Mouse (Mus musculus) heart, embryonic 12.5 days (tissue): Measurements from ENCODE around the gene Lrrc39. TPM values are rescaled to one million over a fixed set of nuclear protein-coding genes. Genes with fewer than 3 reads are reported as not detected.

ENCODE experiments used
- ATAC-seq: fragments of 200-750 bp; cut with Nextera tagmentation; 2 replicates; pipeline ENCODE4 v1.8.0; 2017; ENCODE audit warnings: moderate TSS enrichment, moderate library complexity; ENCODE audit not compliant: insufficient number of reproducible peaks, low FRiP score
- H3K27ac ChIP-seq: fragments of 300-500 bp; sonication (generic); 2 replicates; pipeline ENCODE4 v1.5.1; 2016; ENCODE audit warnings: mild to moderate bottlenecking, moderate library complexity; ENCODE audit not compliant: poor library complexity, severe bottlenecking
- H3K27me3 ChIP-seq: fragments of 300-500 bp; sonication (generic); replicated peaks from 2 replicates; pipeline ENCODE4 v1.6.1; 2016; ENCODE audit warnings: mild to moderate bottlenecking, moderate library complexity
- H3K36me3 ChIP-seq: fragments of 300-500 bp; sonication (generic); 2 replicates; pipeline ENCODE4 v1.6.1; 2016; ENCODE audit warnings: mild to moderate bottlenecking, moderate library complexity
- H3K4me1 ChIP-seq: fragments of 300-500 bp; sonication (generic); replicated peaks from 2 replicates; pipeline ENCODE4 v1.6.1; 2016; ENCODE audit warnings: mild to moderate bottlenecking
- H3K4me2 ChIP-seq: fragments of 300-500 bp; sonication (generic); 2 replicates; pipeline ENCODE4 v1.6.1; 2016; ENCODE audit warnings: mild to moderate bottlenecking, moderate library complexity
- H3K4me3 ChIP-seq: fragments of 300-500 bp; sonication (generic); 2 replicates; pipeline ENCODE4 v1.5.1; 2016; ENCODE audit warnings: mild to moderate bottlenecking
- H3K9ac ChIP-seq: fragments of 300-500 bp; sonication (generic); 2 replicates; pipeline ENCODE4 v1.6.1; 2016; ENCODE audit warnings: mild to moderate bottlenecking, moderate library complexity
- H3K9me3 ChIP-seq: fragments of 300-500 bp; sonication (generic); replicated peaks from 2 replicates; pipeline ENCODE4 v1.6.1; 2016; ENCODE audit warnings: mild to moderate bottlenecking, moderate library complexity
- WGBS: fragments of 180-500 bp; shearing (Covaris S2); methylation state at CpG from one replicate; pipeline ENCODE4 v1.1.7; 2016; 5-methylcytosine and 5-hydroxymethylcytosine counted together
- polyA plus RNA-seq: library from polyadenylated mRNA; unstranded; fragments of >200 nt; fragmentation: Nextera tagmentation; extraction: Ambion mirVana; gene quantifications from 2 replicates; pipeline ENCODE4 v1.2.1, GENCODE M21; 2016

Lrrc39 gene
- polyA plus RNA-seq, 1 experiment from 2014 or later = 32.8 TPM

- ATAC-seq = no peak
- no peaks in the 10 kb centered on the region for H3K27me3 ChIP-seq
- H3K4me2 ChIP-seq = no peak within 1 kb of the TSS
- no peak within 1 kb of the TSS for H3K9ac ChIP-seq
- no peak within 1 kb of the TSS for H3K4me3 ChIP-seq
- no peak within 1 kb of the TSS for H3K27ac ChIP-seq
- H3K9me3 ChIP-seq = no peaks in the 10 kb centered on the region
- no peaks in the 10 kb centered on the region for H3K4me1 ChIP-seq
- WGBS = 83% methylated on average over 10 of the region's 10 CpGs
- H3K36me3 ChIP-seq = peaks cover 61% of the 10 kb centered on the region
Measured at GRCm38 (mm10) chr3:116614295-116614892, 51.6 kb downstream of the Lrrc39 start, which contains the start of gene Trmt13. TSS of gene Trmt13 (minus strand) at chr3:116614587.

GRCm38 (mm10) chr3:116615318-116616068, 52.7 kb downstream of the Lrrc39 start:
- no peak overlapping the region for H3K4me3 ChIP-seq
- no peak overlapping the region for H3K4me2 ChIP-seq
- H3K36me3 ChIP-seq = peaks cover 57% of the 10 kb centered on the region
- 80% methylated on average over 8 of the region's 8 CpGs for WGBS
- H3K9me3 ChIP-seq = no peaks in the 10 kb centered on the region
- no peak overlapping the region for H3K9ac ChIP-seq
- no peaks in the 10 kb centered on the region for H3K27me3 ChIP-seq
- no peaks in the 10 kb centered on the region for H3K4me1 ChIP-seq
- H3K27ac ChIP-seq = no peak overlapping the region
- ATAC-seq = no peak

GRCm38 (mm10) chr3:116618855-116619254, 56.1 kb downstream of the Lrrc39 start:
- Histone ChIP-seq H3K4me2 (no peak overlapping the region), H3K4me3 (no peak overlapping the region), H3K9me3 (no peaks in the 10 kb centered on the region), H3K9ac (no peak overlapping the region), H3K27me3 (no peaks in the 10 kb centered on the region), H3K4me1 (no peaks in the 10 kb centered on the region), H3K27ac (no peak overlapping the region), H3K36me3 (peaks cover 67% of the 10 kb centered on the region)
- ATAC-seq = no peak
- WGBS = 71% methylated on average over 6 of the region's 6 CpGs

DNA sequence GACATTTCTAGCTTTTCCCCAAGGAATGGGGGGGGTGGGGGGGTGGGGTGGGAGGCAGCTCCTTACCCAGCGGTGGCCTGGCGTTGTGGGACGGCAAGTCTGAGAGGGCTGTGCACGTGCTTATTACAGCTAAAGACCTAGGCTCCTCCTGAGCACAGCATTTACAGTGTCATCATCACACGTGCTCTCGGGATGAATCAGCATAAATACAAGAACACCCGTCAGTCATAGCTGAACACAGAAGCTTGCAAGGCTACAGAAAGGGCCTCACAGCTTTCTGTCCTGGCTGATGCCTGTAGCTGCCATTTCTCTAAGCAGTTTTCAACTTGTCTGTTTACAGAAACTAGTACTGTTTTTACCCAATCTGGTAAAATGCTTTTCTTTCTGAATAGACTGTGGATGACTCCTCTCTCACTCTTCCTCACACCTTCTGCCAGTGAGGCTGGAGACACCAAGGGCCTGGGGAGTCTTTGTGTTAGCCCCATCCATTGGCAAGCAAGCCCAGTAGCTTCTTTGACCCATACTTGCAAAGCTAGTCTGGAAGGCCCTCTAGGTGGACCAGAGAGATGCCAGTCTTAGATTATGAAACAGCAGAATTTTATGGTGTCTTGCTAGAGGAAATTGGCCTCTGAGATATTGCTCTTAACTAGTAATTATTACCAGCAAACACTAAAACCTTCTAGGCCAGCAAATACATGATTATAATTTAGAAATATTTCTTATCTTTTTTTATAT, 58.0 kb downstream of the Lrrc39 start:
- peaks cover 48% of the 10 kb centered on the region for H3K36me3 ChIP-seq
- no peak overlapping the region for H3K4me3 ChIP-seq
- no peak overlapping the region for H3K9ac ChIP-seq
- no peak overlapping the region for H3K4me2 ChIP-seq
- ATAC-seq = peak; percentile 83
- no peak overlapping the region for H3K27ac ChIP-seq
- no peaks in the 10 kb centered on the region for H3K9me3 ChIP-seq
- no peaks in the 10 kb centered on the region for H3K27me3 ChIP-seq
- WGBS = 89% methylated on average over 7 of the region's 7 CpGs
- H3K4me1 ChIP-seq = no peaks in the 10 kb centered on the region

DNA sequence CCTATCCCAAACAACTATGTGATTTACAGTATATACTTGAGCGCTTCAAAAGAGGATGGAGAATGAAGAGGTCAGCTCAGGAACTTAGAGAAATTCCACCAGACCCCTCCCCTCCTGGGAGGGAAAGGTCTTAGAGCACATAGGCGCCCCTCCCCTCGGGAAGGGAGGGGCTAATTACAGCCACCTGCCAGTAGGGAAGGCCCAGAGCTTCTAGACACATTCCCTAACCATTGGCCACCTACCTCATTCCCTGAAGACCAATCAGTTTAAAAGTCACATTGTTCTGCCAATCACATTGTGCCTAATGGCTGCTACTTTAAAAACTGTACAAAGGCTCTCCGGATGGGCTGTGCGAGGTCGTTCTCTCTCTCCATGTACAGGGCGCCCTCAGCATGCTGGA, 59.9 kb downstream of the Lrrc39 start:
- 95% methylated on average over 7 of the region's 7 CpGs for WGBS
- Histone ChIP-seq H3K9me3 (no peaks in the 10 kb centered on the region), H3K4me1 (no peaks in the 10 kb centered on the region), H3K4me3 (no peak overlapping the region), H3K9ac (no peak overlapping the region), H3K27me3 (no peaks in the 10 kb centered on the region), H3K27ac (no peak overlapping the region), H3K36me3 (peaks cover 47% of the 10 kb centered on the region), H3K4me2 (no peak overlapping the region)
- ATAC-seq = no peak

DNA sequence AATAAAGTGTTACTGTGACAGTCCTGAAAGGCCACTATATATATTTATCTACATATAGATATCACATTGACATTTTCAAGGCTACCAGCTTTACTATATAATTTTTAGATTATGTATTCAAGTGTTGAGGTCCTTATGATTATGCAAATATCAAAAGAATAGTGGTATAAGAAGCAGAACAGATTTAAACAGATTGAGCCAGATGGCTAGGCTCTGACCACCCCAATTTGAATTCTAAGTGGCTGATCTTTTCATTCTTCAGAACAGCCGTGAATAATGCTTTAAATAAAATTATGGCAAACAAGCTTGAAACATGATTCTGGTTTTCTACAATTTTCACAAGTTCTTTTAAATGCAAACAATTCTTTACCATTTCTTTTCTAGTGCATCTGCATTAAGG, 68.7 kb downstream of the Lrrc39 start:
- H3K4me1 ChIP-seq = 0 out of 2 replicates have a peak, but pooled peaks cover 2% of the 10 kb centered on the region
- H3K27me3 ChIP-seq = no peaks in the 10 kb centered on the region
- H3K4me3 ChIP-seq = no peak overlapping the region
- H3K36me3 ChIP-seq = peaks cover 68% of the 10 kb centered on the region
- H3K9ac ChIP-seq = no peak overlapping the region
- no peak overlapping the region for H3K4me2 ChIP-seq
- 78% methylated on average over 1 of the region's 1 CpGs for WGBS
- no peaks in the 10 kb centered on the region for H3K9me3 ChIP-seq
- ATAC-seq = no peak
- H3K27ac ChIP-seq = no peak overlapping the region

Other genes starting within 250 kb of the Lrrc39 start
- 6.3 and 7.8 TPM in 2 replicates for gene Cdc14a, start 138.9 kb upstream of the Lrrc39 start, polyA plus RNA-seq
- gene Rtca, start 54.8 kb upstream of the Lrrc39 start, polyA plus RNA-seq = 59.9 and 62.4 TPM in 2 replicates
- 23.2 and 26.6 TPM in 2 replicates for gene Dbt, start 49.9 kb upstream of the Lrrc39 start, polyA plus RNA-seq
- gene Sass6, start 32.0 kb downstream of the Lrrc39 start, polyA plus RNA-seq = 19.9 and 21.0 TPM in 2 replicates
- 21.8 and 24.0 TPM in 2 replicates for gene Trmt13, start 51.6 kb downstream of the Lrrc39 start, polyA plus RNA-seq
- gene Mfsd14a, start 99.7 kb downstream of the Lrrc39 start, polyA plus RNA-seq = 64.8 and 65.5 TPM in 2 replicates
- not detected in 2 replicates for gene Gm43191, start 118.3 kb downstream of the Lrrc39 start, polyA plus RNA-seq
- 14.8 and 16.0 TPM in 2 replicates for gene Slc35a3, start 149.9 kb downstream of the Lrrc39 start, polyA plus RNA-seq
- gene Agl, start 245.2 kb downstream of the Lrrc39 start, polyA plus RNA-seq = 50.3 and 52.7 TPM in 2 replicates